Mouse (Mus musculus) kidney, postnatal 0 days (tissue): ENCODE results near the gene Bora. TPM values are rescaled to one million over a fixed set of nuclear protein-coding genes. Genes with fewer than 3 reads are reported as not detected.
A peak's percentile ranks its signal among the peaks of the same experiment; 100 is the strongest.
"Not testable (repeated sequence)": the region's sequence is repeated elsewhere in the genome, so short reads cannot be mapped to it uniquely, and the experiment has no call there.

ENCODE experiments used
- ATAC-seq: fragments of 200-750 bp; cut with Nextera tagmentation; replicated peaks from 2 replicates; pipeline ENCODE4 v1.8.0; 2017; ENCODE audit warnings: low read depth, moderate number of reproducible peaks, moderate TSS enrichment, moderate library complexity; ENCODE audit not compliant: low FRiP score
- DNase-seq: peaks from one replicate; pipeline ENCODE4 v3.0.0-alpha.2; 2016; ENCODE audit warnings: low spot score
- H3K27ac ChIP-seq: fragments of 300-500 bp; sonication (generic); 2 replicates; pipeline ENCODE4 v1.5.1; 2014; ENCODE audit warnings: mild to moderate bottlenecking
- H3K27me3 ChIP-seq: fragments of 300-500 bp; sonication (generic); 2 replicates; pipeline ENCODE4 v1.6.1; 2014; ENCODE audit warnings: low read length, mixed read lengths; ENCODE audit not compliant: insufficient read depth
- H3K36me3 ChIP-seq: fragments of 300-500 bp; sonication (generic); 2 replicates; pipeline ENCODE4 v1.6.1; 2014; ENCODE audit warnings: low read length, mixed read lengths; ENCODE audit not compliant: insufficient read depth
- H3K4me1 ChIP-seq: fragments of 300-500 bp; sonication (generic); replicated peaks from 2 replicates; pipeline ENCODE4 v1.6.1; 2014; ENCODE audit warnings: antibody characterized with exemption, low read length, mixed read lengths; ENCODE audit not compliant: insufficient read depth
- H3K4me2 ChIP-seq: fragments of 300-500 bp; sonication (generic); 2 replicates; pipeline ENCODE4 v1.6.1; 2014; ENCODE audit warnings: mild to moderate bottlenecking, low read length, moderate library complexity, mixed read lengths
- H3K4me3 ChIP-seq: fragments of 300-500 bp; sonication (generic); replicated peaks from 2 replicates; pipeline ENCODE4 v1.5.1; 2014; ENCODE audit warnings: low read depth, low read length
- H3K9ac ChIP-seq: fragments of 300-500 bp; sonication (generic); 2 replicates; pipeline ENCODE4 v1.6.1; 2014; ENCODE audit warnings: low read depth, low read length
- H3K9me3 ChIP-seq: fragments of 300-500 bp; sonication (generic); replicated peaks from 2 replicates; pipeline ENCODE4 v1.6.1; 2016; ENCODE audit warnings: low read length, inconsistent platforms, mixed read lengths
- CTCF ChIP-seq: IDR thresholded peaks from 2 replicates; pipeline ENCODE4 v1.5.1; 2016; ENCODE audit warnings: antibody characterized with exemption, low read depth, mild to moderate bottlenecking, moderate library complexity
- WGBS: fragments of 180-500 bp; shearing (Covaris S2); extraction: QIAGEN DNeasy Blood & Tissue Kit; methylation state at CpG from one replicate; pipeline ENCODE4 v1.1.7; 2014; 5-methylcytosine and 5-hydroxymethylcytosine counted together
- polyA plus RNA-seq: library from polyadenylated mRNA; unstranded; fragments of >200 nt; fragmentation: Nextera tagmentation; extraction: Ambion mirVana; gene quantifications from 2 replicates; pipeline ENCODE4 v1.2.1, GENCODE M21; 2015

The Bora gene
- polyA plus RNA-seq, 1 experiment from 2014 or later = 26.4 TPM

GRCm38 (mm10) chr14:99022346-99023086, 23.5 kb upstream of the Bora start:
- Histone ChIP-seq H3K4me1 (no peaks in the 10 kb centered on the region; the same call in 1 of the 2 replicates), H3K4me2 (peak overlapping the region; percentile 54), H3K36me3 (no peaks in the 10 kb centered on the region), H3K9ac (no peak overlapping the region), H3K9me3 (no peaks in the 10 kb centered on the region), H3K27ac (no peak overlapping the region), H3K4me3 (0 out of 2 replicates have a peak overlapping the region, but pooled peaks have one; percentile 13), H3K27me3 (no peaks in the 10 kb centered on the region)
- no peak for ATAC-seq
- peak; percentile 71 for TF ChIP-seq CTCF
- DNase-seq = peak; percentile 78
- WGBS = 39% methylated on average over 12 of the region's 12 CpGs

GRCm38 (mm10) chr14:99029987-99030386, 16.0 kb upstream of the Bora start:
- Histone ChIP-seq H3K36me3 (peaks cover 9% of the 10 kb centered on the region), H3K9me3 (no peaks in the 10 kb centered on the region), H3K9ac (no peak overlapping the region), H3K4me3 (no peak overlapping the region), H3K27ac (no peak overlapping the region), H3K27me3 (no peaks in the 10 kb centered on the region), H3K4me1 (no peaks in the 10 kb centered on the region), H3K4me2 (no peak overlapping the region)
- DNase-seq (no peak), ATAC-seq (no peak)
- WGBS = 68% methylated on average over 5 of the region's 5 CpGs
- TF ChIP-seq CTCF = no peak

DNA sequence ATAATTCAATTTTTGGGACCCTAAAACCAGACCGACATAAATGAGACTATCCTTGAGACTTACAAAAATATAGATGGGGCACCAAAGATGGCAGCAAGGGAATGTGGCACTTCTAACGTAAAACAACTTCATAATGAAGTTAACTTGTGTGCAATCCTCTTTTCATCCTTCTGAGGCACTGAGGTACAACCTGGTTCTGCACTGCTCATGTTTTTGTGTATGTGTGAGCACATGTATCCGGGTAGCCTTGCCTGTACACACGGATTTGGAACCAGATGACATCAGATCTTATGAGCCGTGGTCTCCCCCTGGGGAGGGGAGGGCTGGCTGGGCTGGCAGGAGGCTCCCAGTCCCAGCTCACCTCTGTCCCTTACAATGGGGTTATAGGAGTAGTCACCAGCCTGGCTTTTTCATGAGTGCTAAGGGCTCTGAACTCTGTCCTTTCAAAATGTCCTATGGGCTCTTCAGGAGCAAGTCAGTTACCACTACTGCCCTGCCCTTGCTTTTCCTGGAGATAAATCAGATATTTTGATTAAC, 14.6 kb upstream of the Bora start:
- H3K36me3 ChIP-seq = peaks cover 14% of the 10 kb centered on the region
- no peak for ATAC-seq
- no peaks in the 10 kb centered on the region for H3K4me1 ChIP-seq
- no peak overlapping the region for H3K9ac ChIP-seq
- WGBS = 84% methylated on average over 5 of the region's 5 CpGs
- H3K27me3 ChIP-seq = no peaks in the 10 kb centered on the region
- no peak for DNase-seq
- no peak overlapping the region for H3K4me2 ChIP-seq
- no peak overlapping the region for H3K27ac ChIP-seq
- H3K9me3 ChIP-seq = no peaks in the 10 kb centered on the region
- no peak for TF ChIP-seq CTCF
- no peak overlapping the region for H3K4me3 ChIP-seq

DNA sequence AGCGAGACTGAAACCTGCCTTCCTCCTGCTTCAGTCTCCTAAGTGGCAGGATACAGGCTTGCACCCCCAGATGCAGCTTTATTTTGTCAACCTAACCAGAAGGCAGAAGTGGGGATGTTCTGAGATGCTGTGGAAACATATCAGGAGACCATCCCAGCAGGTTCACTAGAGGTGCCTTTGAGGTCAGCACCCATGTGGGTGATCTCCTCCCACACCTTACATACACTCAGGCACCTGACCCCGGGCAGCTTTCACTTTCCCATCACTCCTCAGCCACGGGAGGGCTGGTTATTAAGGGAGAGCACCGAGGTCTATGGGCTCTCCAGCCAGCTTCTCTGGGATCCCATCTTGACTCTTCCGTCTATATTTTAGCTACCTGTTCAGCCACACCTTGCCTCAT, 13.4 kb upstream of the Bora start:
- 74% methylated on average over 5 of the region's 5 CpGs for WGBS
- H3K9me3 ChIP-seq = no peaks in the 10 kb centered on the region
- TF ChIP-seq CTCF = no peak
- no peak for DNase-seq
- no peak overlapping the region for H3K9ac ChIP-seq
- peak; percentile 33; the same call in 1 of the 2 replicates for ATAC-seq
- H3K27ac ChIP-seq = no peak overlapping the region
- H3K4me2 ChIP-seq = no peak overlapping the region
- peaks cover 14% of the 10 kb centered on the region for H3K36me3 ChIP-seq
- H3K4me3 ChIP-seq = no peak overlapping the region
- no peaks in the 10 kb centered on the region for H3K4me1 ChIP-seq
- no peaks in the 10 kb centered on the region for H3K27me3 ChIP-seq

DNA sequence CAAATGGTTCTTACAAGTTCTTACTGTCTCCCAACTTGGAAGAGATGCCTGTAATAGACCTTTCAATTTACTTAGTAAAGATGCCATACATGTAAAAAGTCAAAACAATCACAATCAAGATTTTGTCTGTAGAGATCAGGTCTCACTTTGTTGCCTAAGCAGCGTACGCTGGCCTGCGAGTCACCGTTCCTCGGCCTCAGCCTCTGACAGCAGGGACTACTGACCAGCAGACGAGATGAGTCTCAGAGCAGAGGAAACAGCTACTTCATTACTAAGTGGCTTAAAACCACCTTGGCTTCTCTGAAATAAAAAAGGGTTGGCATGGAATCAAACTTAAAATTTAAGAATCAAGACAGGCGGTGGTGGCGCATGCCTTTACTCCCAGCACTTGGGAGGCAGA, 11.2 kb upstream of the Bora start:
- H3K4me3 ChIP-seq, H3K4me1 ChIP-seq, H3K4me2 ChIP-seq, H3K27me3 ChIP-seq, H3K9ac ChIP-seq, ATAC-seq, H3K9me3 ChIP-seq, H3K27ac ChIP-seq, DNase-seq: not testable (repeated sequence)
- 91% methylated on average over 8 of the region's 8 CpGs for WGBS
- H3K36me3 ChIP-seq = peaks cover 22% of the 10 kb centered on the region

- no peaks in the 10 kb centered on the region for H3K9me3 ChIP-seq
- peaks cover 22% of the 10 kb centered on the region for H3K36me3 ChIP-seq
- 76% methylated on average over 4 of the region's 4 CpGs for WGBS
- ATAC-seq (no peak), DNase-seq (no peak)
- no peaks in the 10 kb centered on the region for H3K4me1 ChIP-seq
- TF ChIP-seq CTCF = no peak
- H3K4me2 ChIP-seq = no peak overlapping the region
- H3K27ac ChIP-seq = no peak overlapping the region
- no peak overlapping the region for H3K4me3 ChIP-seq
- no peak overlapping the region for H3K9ac ChIP-seq
- H3K27me3 ChIP-seq = no peaks in the 10 kb centered on the region
Observed at GRCm38 (mm10) chr14:99036039-99036438, 10.0 kb upstream of the Bora start.

DNA sequence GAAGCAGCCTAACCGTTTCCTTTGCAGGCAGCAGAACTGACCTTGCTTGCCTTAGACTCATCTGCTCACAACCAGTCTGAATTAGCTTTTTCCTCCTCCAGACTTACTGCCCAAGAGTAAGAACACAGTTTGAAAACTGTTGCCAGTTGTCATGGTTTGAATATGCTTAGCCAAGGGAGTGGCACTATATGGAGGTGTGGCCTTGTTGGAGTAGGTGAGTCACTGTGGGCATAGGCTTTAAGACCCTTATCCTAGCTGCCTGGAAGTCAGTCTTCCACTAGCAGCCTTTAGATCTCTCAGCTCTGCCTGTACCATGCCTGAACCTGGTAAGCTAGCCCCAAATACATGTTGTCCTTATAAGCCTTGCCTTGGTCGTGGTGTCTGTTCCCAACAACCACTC, 8.3 kb upstream of the Bora start:
- Histone ChIP-seq H3K27ac (no peak overlapping the region), H3K36me3 (peaks cover 22% of the 10 kb centered on the region), H3K9ac (no peak overlapping the region), H3K4me3 (no peak overlapping the region), H3K9me3 (no peaks in the 10 kb centered on the region), H3K4me2 (no peak overlapping the region), H3K4me1 (no peaks in the 10 kb centered on the region), H3K27me3 (no peaks in the 10 kb centered on the region)
- ATAC-seq = peak; percentile 21; the same call in 1 of the 2 replicates
- TF ChIP-seq CTCF = no peak
- DNase-seq = no peak
- 84% methylated on average over 2 of the region's 2 CpGs for WGBS

- not testable (repeated sequence) for H3K27me3 ChIP-seq, H3K4me3 ChIP-seq, H3K27ac ChIP-seq, H3K4me2 ChIP-seq, H3K9me3 ChIP-seq, H3K9ac ChIP-seq, DNase-seq, ATAC-seq, H3K4me1 ChIP-seq
- peaks cover 14% of the 10 kb centered on the region for H3K36me3 ChIP-seq
- 83% methylated on average over 5 of the region's 5 CpGs for WGBS
Observed at GRCm38 (mm10) chr14:99039308-99039707, 6.7 kb upstream of the Bora start.
